19 mouse cellular contexts compared by ENCODE assay signal in genomic region chr11:96879359-96879758, GRCm38 (mm10). TPM values are rescaled to one million over a fixed set of nuclear protein-coding genes. Genes with fewer than 3 reads are reported as not detected.
DNase-seq lines count a peak whose midpoint lies in the region; ATAC-seq and TF ChIP-seq lines count a peak whose summit lies in the region.
"Had no signal": no experiment of that assay in that cellular context is flagged by ENCODE, and none has a peak within 500 bp of the region (broad histone marks: within the 10 kb centered on the region; RNA-seq: fewer than 3 reads in every experiment).

No protein-coding gene starts in this region.

- TF ChIP-seq CTCF in forebrain, postnatal 0 days (IDR thresholded peaks at IDR 0.05; ENCODE audit: low read depth): no peak

- H3K4me2 ChIP-seq in forebrain, postnatal 0 days (ENCODE audit: low read depth): no peak overlapping the region
- H3K4me2 ChIP-seq in forebrain, embryonic 16.5 days (ENCODE audit: low read length): no peak overlapping the region
- H3K4me2 ChIP-seq: intestine, embryonic 15.5 days; limb, embryonic 15.5 days; lung, embryonic 15.5 days had no signal

- no peaks in the 10 kb centered on the region for H3K27me3 ChIP-seq in forebrain, embryonic 10.5 days (ENCODE audit: poor library complexity, severe bottlenecking)
- no peaks in the 10 kb centered on the region for H3K27me3 ChIP-seq in forebrain, postnatal 0 days (ENCODE audit: insufficient read depth, low read length)
- H3K27me3 ChIP-seq in forebrain, embryonic 16.5 days (replicated peaks; ENCODE audit: control insufficient read depth, insufficient read depth, low read length): no peaks in the 10 kb centered on the region

- H3K4me1 ChIP-seq in forebrain, embryonic 10.5 days: peaks cover 73% of the 10 kb centered on the region
- H3K4me1 ChIP-seq in forebrain, postnatal 0 days (ENCODE audit: insufficient read depth): peaks cover 20% of the 10 kb centered on the region
- H3K4me1 ChIP-seq in forebrain, embryonic 16.5 days (replicated peaks; ENCODE audit: control insufficient read depth, insufficient read depth, low read length): peaks cover 42% of the 10 kb centered on the region

- ATAC-seq in forebrain, postnatal 0 days: no peak
- ATAC-seq in forebrain, embryonic 16.5 days: no peak
- ATAC-seq: intestine, embryonic 15.5 days had no signal

- WGBS in forebrain, embryonic 10.5 days: 18% methylated on average over 7 of the region's 7 CpGs
- WGBS in forebrain, postnatal 0 days: 9% methylated on average over 7 of the region's 7 CpGs
- 7% methylated on average over 7 of the region's 7 CpGs for WGBS in forebrain, embryonic 16.5 days

- H3K4me3 ChIP-seq in forebrain, embryonic 10.5 days: no peak overlapping the region
- H3K4me3 ChIP-seq in forebrain, postnatal 0 days (ENCODE audit: low read depth, low read length): no peak overlapping the region
- no peak overlapping the region for H3K4me3 ChIP-seq in forebrain, embryonic 16.5 days (replicated peaks; ENCODE audit: low read length)
- H3K4me3 ChIP-seq: erythroblast, embryonic 14.5 days; gastrocnemius, adult 2 months; intestine, embryonic 15.5 days; limb, embryonic 15.5 days; lung, embryonic 15.5 days had no signal

- H3K9me3 ChIP-seq in forebrain, embryonic 10.5 days: no peaks in the 10 kb centered on the region
- H3K9me3 ChIP-seq in forebrain, postnatal 0 days (ENCODE audit: low read length): no peaks in the 10 kb centered on the region
- H3K9me3 ChIP-seq in forebrain, embryonic 16.5 days (ENCODE audit: control insufficient read depth, low read length): no peaks in the 10 kb centered on the region
- H3K9me3 ChIP-seq: intestine, embryonic 15.5 days; limb, embryonic 15.5 days; lung, embryonic 15.5 days had no signal

- DNase-seq in forebrain, embryonic 10.5 days (ENCODE audit: extremely low spot score, low spot score): no peak
- DNase-seq in forebrain, postnatal 0 days: no peak
- peak; percentile 53 for DNase-seq in embryo, embryonic 11 days
- DNase-seq in neural tube, embryonic 10.5 days (ENCODE audit: extremely low spot score, low spot score): peak; percentile 40
- no peak for DNase-seq in heart, adult 18-20 months
- DNase-seq in cerebellum, adult 9-11 months: no peak
- DNase-seq in ovary, postnatal 10 days (ENCODE audit: low spot score): no peak
- DNase-seq: cerebellum, adult 18-20 months; gastrocnemius, adult 2 months; heart, postnatal 10 days; thymus, postnatal 4 days had no signal

- no peak overlapping the region for H3K9ac ChIP-seq in forebrain, postnatal 0 days
- no peak overlapping the region for H3K9ac ChIP-seq in forebrain, embryonic 16.5 days (replicated peaks; ENCODE audit: low read depth, low read length)
- H3K9ac ChIP-seq: intestine, embryonic 15.5 days; limb, embryonic 15.5 days; lung, embryonic 15.5 days had no signal

- H3K36me3 ChIP-seq in forebrain, embryonic 10.5 days (replicated peaks): no peaks in the 10 kb centered on the region
- no peaks in the 10 kb centered on the region for H3K36me3 ChIP-seq in forebrain, postnatal 0 days (ENCODE audit: insufficient read depth)
- no peaks in the 10 kb centered on the region for H3K36me3 ChIP-seq in forebrain, embryonic 16.5 days (ENCODE audit: control insufficient read depth, insufficient read depth)
- H3K36me3 ChIP-seq: intestine, embryonic 15.5 days; limb, embryonic 15.5 days; lung, embryonic 15.5 days had no signal

- peak overlapping the region; percentile 95 for H3K27ac ChIP-seq in forebrain, embryonic 10.5 days
- H3K27ac ChIP-seq in forebrain, postnatal 0 days (ENCODE audit: low read depth, low read length): no peak overlapping the region
- peak overlapping the region; percentile 24; the same call in 1 of the 2 replicates for H3K27ac ChIP-seq in forebrain, embryonic 16.5 days (ENCODE audit: low read length)
- H3K27ac ChIP-seq: gastrocnemius, adult 2 months; intestine, embryonic 15.5 days; kidney, postnatal 0 days; limb, embryonic 15.5 days; lung, embryonic 15.5 days had no signal

RNA-seq across cellular contexts. Expression of gene Copz2, which starts 29.7 kb away (rescaled TPM):
- 25.1 and 25.6 TPM in 2 replicates for polyA plus RNA-seq in forebrain, embryonic 10.5 days (2016; fragmentation: Nextera tagmentation; extraction: Ambion mirVana)
- total RNA-seq in forebrain, postnatal 0 days (2014; rRNA removed): 5.8 and 7.1 TPM in 2 replicates
- 14.8 and 14.9 TPM in 2 replicates for polyA plus RNA-seq in forebrain, postnatal 0 days (2015; fragmentation: Nextera tagmentation; extraction: Ambion mirVana)
- polyA plus RNA-seq in forebrain, embryonic 16.5 days (2015; fragmentation: Nextera tagmentation; extraction: Ambion mirVana): 10.4 and 16.6 TPM in 2 replicates
- total RNA-seq in heart, adult 18-20 months (2021): 10 to 100 TPM; 35.5 to 37.3 TPM

RNA-seq across cellular contexts. Expression of gene Cdk5rap3, which starts 36.9 kb away (rescaled TPM):
- polyA plus RNA-seq in forebrain, embryonic 10.5 days (2016; fragmentation: Nextera tagmentation; extraction: Ambion mirVana): 107 and 111 TPM in 2 replicates
- total RNA-seq in forebrain, postnatal 0 days (2014; rRNA removed): 54.9 and 57.7 TPM in 2 replicates
- polyA plus RNA-seq in forebrain, postnatal 0 days (2015; fragmentation: Nextera tagmentation; extraction: Ambion mirVana): 86.4 and 88.8 TPM in 2 replicates
- 103 and 106 TPM in 2 replicates for polyA plus RNA-seq in forebrain, embryonic 16.5 days (2015; fragmentation: Nextera tagmentation; extraction: Ambion mirVana)
- total RNA-seq in heart, adult 18-20 months (2021): 10 to 100 TPM; 23.4 to 25.1 TPM

RNA-seq across cellular contexts. Expression of gene Prr15l, which starts 48.5 kb away (rescaled TPM):
- 0.36 and 0.40 TPM in 2 replicates for polyA plus RNA-seq in forebrain, embryonic 10.5 days (2016; fragmentation: Nextera tagmentation; extraction: Ambion mirVana)
- not detected in 2 replicates for total RNA-seq in forebrain, postnatal 0 days (2014; rRNA removed)
- polyA plus RNA-seq in forebrain, postnatal 0 days (2015; fragmentation: Nextera tagmentation; extraction: Ambion mirVana): 0.11 TPM in 1 of 2 replicates, not detected in the other
- polyA plus RNA-seq in forebrain, embryonic 16.5 days (2015; fragmentation: Nextera tagmentation; extraction: Ambion mirVana): 0.19 and 0.27 TPM in 2 replicates
- 1 to 10 TPM in 1 of 2 experiments, under 1 TPM in 1; 0.79 to 2.2 TPM for total RNA-seq in heart, adult 18-20 months (2021)
- total RNA-seq: gastrocnemius, adult 2 months; left cerebral cortex, postnatal 14 days had no signal
- polyA plus RNA-seq: cortical plate, adult 2 months had no signal

RNA-seq across cellular contexts. Expression of gene Nfe2l1, which starts 49.6 kb away (rescaled TPM):
- polyA plus RNA-seq in forebrain, embryonic 10.5 days (2016; fragmentation: Nextera tagmentation; extraction: Ambion mirVana): 64.7 and 66.0 TPM in 2 replicates
- 46.5 and 57.4 TPM in 2 replicates for total RNA-seq in forebrain, postnatal 0 days (2014; rRNA removed)
- polyA plus RNA-seq in forebrain, postnatal 0 days (2015; fragmentation: Nextera tagmentation; extraction: Ambion mirVana): 47.3 and 62.4 TPM in 2 replicates
- 64.8 and 68.2 TPM in 2 replicates for polyA plus RNA-seq in forebrain, embryonic 16.5 days (2015; fragmentation: Nextera tagmentation; extraction: Ambion mirVana)
- 100 to 1,000 TPM; 458 to 487 TPM for total RNA-seq in heart, adult 18-20 months (2021)

Comparison
In these comparisons a context has a peak if more than half of its experiments do, and no peak if none do; other contexts are left out.
1. DNase-seq: peak in embryo, embryonic 11 days (single experiment) and neural tube, embryonic 10.5 days (single experiment); none in forebrain, embryonic 10.5 days (single experiment), forebrain, postnatal 0 days (single experiment), heart, adult 18-20 months (0 of 2), cerebellum, adult 9-11 months (single experiment) and ovary, postnatal 10 days (single experiment).